Mouse (Mus musculus): ENCODE measurements around the gene Plgrkt. TPM values are rescaled to one million over a fixed set of nuclear protein-coding genes. Genes with fewer than 3 reads are reported as not detected.

Gene Plgrkt
- polyA plus RNA-seq, 1 experiment from 2014 or later: 84.4 TPM

DNA sequence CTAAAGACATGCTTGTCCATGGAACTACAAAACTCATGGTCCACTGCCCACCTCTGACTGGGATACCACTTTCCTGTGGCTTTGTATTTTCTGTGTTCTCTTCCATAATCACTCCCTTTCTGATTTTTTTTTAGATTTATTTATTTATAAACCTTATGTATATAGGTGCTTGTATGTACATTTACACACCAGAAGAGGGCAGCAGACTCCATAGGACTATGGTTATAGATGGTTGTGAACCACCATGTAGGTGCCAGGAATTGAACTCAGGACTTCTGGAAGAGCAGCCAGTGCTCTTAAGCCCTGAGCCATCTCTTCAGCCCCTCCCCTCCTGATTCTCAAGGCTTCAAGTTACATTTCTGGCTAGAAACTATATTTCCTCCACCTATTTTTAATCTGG is 58.4 kb downstream of the Plgrkt start:
- H3K36me3 ChIP-seq (ENCODE audit: insufficient read depth, low read length): peaks cover 5% of the 10 kb centered on the region; the same call in 1 of the 2 replicates
- peak; percentile 39; the same call in 1 of the 2 replicates for TF ChIP-seq CTCF (IDR thresholded peaks at IDR 0.05; ENCODE audit: low read depth)

DNA sequence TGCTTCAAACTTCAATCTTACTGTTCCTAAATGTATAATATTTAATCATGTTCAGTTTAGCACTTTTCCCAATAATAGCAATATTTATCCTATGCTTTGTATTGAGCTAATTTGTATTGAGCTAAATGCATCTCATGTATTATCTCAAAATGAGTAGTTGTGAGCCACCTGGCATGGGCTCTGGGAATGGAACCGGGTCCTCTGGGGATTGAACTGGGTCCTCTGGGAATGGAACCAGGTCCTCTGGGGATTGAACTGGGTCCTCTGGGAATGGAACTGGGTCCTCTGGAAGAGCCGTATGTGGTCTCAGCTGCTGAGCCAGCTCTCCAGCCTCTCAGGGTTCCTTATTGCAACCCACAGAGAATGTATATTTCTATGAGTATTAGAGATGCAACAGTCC is 65.1 kb downstream of the Plgrkt start:
- ATAC-seq (replicated peaks; ENCODE audit: low FRiP score, low read depth) (no peak), DNase-seq (ENCODE audit: low spot score) (no peak)
- Histone ChIP-seq H3K4me3 (replicated peaks; ENCODE audit: low read depth, low read length) (no peak overlapping the region), H3K9me3 (replicated peaks; ENCODE audit: low read length) (no peaks in the 10 kb centered on the region), H3K27me3 (ENCODE audit: insufficient read depth, low read length) (no peaks in the 10 kb centered on the region), H3K9ac (ENCODE audit: low read depth, low read length) (no peak overlapping the region), H3K36me3 (ENCODE audit: insufficient read depth, low read length) (peaks cover 26% of the 10 kb centered on the region; the same call in 1 of the 2 replicates), H3K4me1 (replicated peaks; ENCODE audit: insufficient read depth, low read length) (no peaks in the 10 kb centered on the region), H3K27ac (no peak overlapping the region), H3K4me2 (ENCODE audit: low read length) (no peak overlapping the region)
- no peak for TF ChIP-seq CTCF (IDR thresholded peaks at IDR 0.05; ENCODE audit: low read depth)
- 92% methylated on average over 2 of the region's 2 CpGs for WGBS

More for the DNA sequence above, 58.4 kb downstream of the Plgrkt start:
- no peak overlapping the region for H3K4me3 ChIP-seq (replicated peaks; ENCODE audit: low read depth, low read length)
- ATAC-seq (replicated peaks; ENCODE audit: low FRiP score, low read depth) (no peak), DNase-seq (ENCODE audit: low spot score) (no peak)
- H3K27me3 ChIP-seq (ENCODE audit: insufficient read depth, low read length): no peaks in the 10 kb centered on the region
- H3K27ac ChIP-seq: no peak overlapping the region
- H3K9ac ChIP-seq (ENCODE audit: low read depth, low read length): no peak overlapping the region
- no peak overlapping the region for H3K4me2 ChIP-seq (ENCODE audit: low read length)
- no peaks in the 10 kb centered on the region for H3K9me3 ChIP-seq (replicated peaks; ENCODE audit: low read length)
- no peaks in the 10 kb centered on the region for H3K4me1 ChIP-seq (replicated peaks; ENCODE audit: insufficient read depth, low read length)

DNA sequence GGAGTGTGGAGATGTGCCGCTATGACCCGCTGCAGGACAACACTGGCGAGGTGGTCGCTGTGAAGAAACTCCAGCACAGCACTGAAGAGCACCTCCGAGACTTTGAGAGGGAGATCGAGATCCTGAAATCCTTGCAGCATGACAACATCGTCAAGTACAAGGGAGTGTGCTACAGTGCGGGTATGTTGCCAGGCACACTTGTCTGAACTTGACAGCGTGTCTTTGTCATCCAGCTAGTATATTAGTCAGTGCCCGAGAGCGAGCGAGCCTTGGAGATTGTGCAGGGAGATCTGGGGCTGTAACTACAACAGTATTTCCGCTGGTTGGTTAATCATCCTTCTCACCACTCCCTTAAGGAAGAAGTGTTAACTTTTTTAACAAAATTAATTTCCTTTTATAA is 66.3 kb downstream of the Plgrkt start:
- Histone ChIP-seq H3K4me3 (replicated peaks; ENCODE audit: low read depth, low read length) (no peak overlapping the region), H3K27me3 (ENCODE audit: insufficient read depth, low read length) (no peaks in the 10 kb centered on the region), H3K4me2 (ENCODE audit: low read length) (no peak overlapping the region), H3K4me1 (replicated peaks; ENCODE audit: insufficient read depth, low read length) (no peaks in the 10 kb centered on the region), H3K9ac (ENCODE audit: low read depth, low read length) (no peak overlapping the region), H3K9me3 (replicated peaks; ENCODE audit: low read length) (no peaks in the 10 kb centered on the region), H3K27ac (no peak overlapping the region), H3K36me3 (ENCODE audit: insufficient read depth, low read length) (peaks cover 26% of the 10 kb centered on the region; the same call in 1 of the 2 replicates)
- WGBS: 93% methylated on average over 13 of the region's 13 CpGs
- no peak for ATAC-seq (replicated peaks; ENCODE audit: low FRiP score, low read depth)
- DNase-seq (ENCODE audit: low spot score): no peak
- TF ChIP-seq CTCF (IDR thresholded peaks at IDR 0.05; ENCODE audit: low read depth): no peak

Other genes starting within 250 kb of the Plgrkt start
- 8.8 and 9.8 TPM in 2 replicates for gene Jak2, start 115.6 kb downstream of the Plgrkt start, polyA plus RNA-seq (2015; fragmentation: Nextera tagmentation; extraction: Ambion mirVana)
- gene Insl6, start 42.0 kb downstream of the Plgrkt start, polyA plus RNA-seq (2015; fragmentation: Nextera tagmentation; extraction: Ambion mirVana): 8.9 and 11.2 TPM in 2 replicates
- gene Rln1, start 32.7 kb downstream of the Plgrkt start, polyA plus RNA-seq (2015; fragmentation: Nextera tagmentation; extraction: Ambion mirVana): 0.33 TPM in 2 replicates
- gene Cd274, start 65 bp upstream of the Plgrkt start, polyA plus RNA-seq (2015; fragmentation: Nextera tagmentation; extraction: Ambion mirVana): 0.18 and 0.33 TPM in 2 replicates
- not detected in 2 replicates for gene Pdcd1lg2, start 43.5 kb upstream of the Plgrkt start, polyA plus RNA-seq (2015; fragmentation: Nextera tagmentation; extraction: Ambion mirVana)
- gene Ric1, start 154.9 kb upstream of the Plgrkt start, polyA plus RNA-seq (2015; fragmentation: Nextera tagmentation; extraction: Ambion mirVana): 13.5 and 13.6 TPM in 2 replicates